Mouse (Mus musculus) mature B cell (primary cell): ENCODE measurements at regions not wholly inside any gene's neighbourhood (a gene's known extent, or its start where the extent isn't known, plus 50 kb on each side); places are given as distances from the start of the nearest gene placed in this dataset.

Experiments
- in situ Hi-C: fragments of 300-500 bp; cut with MboI; formaldehyde crosslinking; loops from 2 replicates; pipeline ENCODE4 v1.14.3; 2019

- in situ Hi-C loops = no loop called here
Measured at GRCm38 (mm10) chr3:21884216-21884615, 192.2 kb upstream of the Tbl1xr1 start.

- in situ Hi-C loops = no loop called here
Measured at GRCm38 (mm10) chr3:21888710-21889109, 187.7 kb upstream of the Tbl1xr1 start.

GRCm38 (mm10) chr3:21891819-21892480 is 184.5 kb upstream of the Tbl1xr1 start:
- in situ Hi-C loops = no loop called here

GRCm38 (mm10) chr3:21892864-21893404 is 183.5 kb upstream of the Tbl1xr1 start:
- in situ Hi-C loops = no loop called here

- in situ Hi-C loops = no loop called here
Measured at GRCm38 (mm10) chr3:21895551-21895950, 180.9 kb upstream of the Tbl1xr1 start.

- in situ Hi-C loops = no loop called here
Measured at GRCm38 (mm10) chr3:21898241-21898640, 178.2 kb upstream of the Tbl1xr1 start.

GRCm38 (mm10) chr3:21905384-21906073 is 170.9 kb upstream of the Tbl1xr1 start:
- in situ Hi-C loops = no loop called here

- in situ Hi-C loops = no loop called here
Measured at GRCm38 (mm10) chr3:21908828-21909227, 167.6 kb upstream of the Tbl1xr1 start.

- in situ Hi-C loops = no loop called here
Measured at GRCm38 (mm10) chr3:21910080-21910479, 166.4 kb upstream of the Tbl1xr1 start.

- in situ Hi-C loops = no loop called here
Measured at GRCm38 (mm10) chr3:21911071-21911470, 165.4 kb upstream of the Tbl1xr1 start.

GRCm38 (mm10) chr3:21917228-21917910 is 159.1 kb upstream of the Tbl1xr1 start:
- in situ Hi-C loops = no loop called here

GRCm38 (mm10) chr3:21918431-21918830 is 158.0 kb upstream of the Tbl1xr1 start:
- in situ Hi-C loops = no loop called here

GRCm38 (mm10) chr3:21919931-21920330 is 156.5 kb upstream of the Tbl1xr1 start:
- in situ Hi-C loops = no loop called here

- in situ Hi-C loops = loop anchor here (25.0 kb wide), 1 partner anchor 1270 kb away; no protein-coding TSS in a partner anchor
Measured at GRCm38 (mm10) chr3:21931951-21932350, 144.5 kb upstream of the Tbl1xr1 start.

GRCm38 (mm10) chr3:21932696-21933095 is 143.8 kb upstream of the Tbl1xr1 start:
- in situ Hi-C loops = loop anchor here (25.0 kb wide), 1 partner anchor 1270 kb away; no protein-coding TSS in a partner anchor

GRCm38 (mm10) chr3:21934731-21935271 is 141.7 kb upstream of the Tbl1xr1 start:
- in situ Hi-C loops = loop anchor here (5.0 to 25.0 kb wide), 2 partner anchors 138 to 1272 kb away; no protein-coding TSS in a partner anchor

GRCm38 (mm10) chr3:21935571-21936261 is 140.7 kb upstream of the Tbl1xr1 start:
- in situ Hi-C loops = loop anchor here (5.0 to 25.0 kb wide), 2 partner anchors 137 to 1273 kb away; no protein-coding TSS in a partner anchor

GRCm38 (mm10) chr3:21936262-21936603 is 140.2 kb upstream of the Tbl1xr1 start:
- in situ Hi-C loops = loop anchor here (5.0 to 25.0 kb wide), 2 partner anchors 136 to 1274 kb away; no protein-coding TSS in a partner anchor

GRCm38 (mm10) chr3:21936616-21937015 is 139.8 kb upstream of the Tbl1xr1 start:
- in situ Hi-C loops = loop anchor here (5.0 to 25.0 kb wide), 2 partner anchors 136 to 1274 kb away; no protein-coding TSS in a partner anchor

- in situ Hi-C loops = loop anchor here (5.0 to 25.0 kb wide), 2 partner anchors 135 to 1275 kb away; no protein-coding TSS in a partner anchor
Measured at GRCm38 (mm10) chr3:21937281-21938035, 139.0 kb upstream of the Tbl1xr1 start.
